Mouse (Mus musculus): Measurements from ENCODE around the gene 1110004F10Rik. TPM values are rescaled to one million over a fixed set of nuclear protein-coding genes. Genes with fewer than 3 reads are reported as not detected.

The 1110004F10Rik gene
- polyA plus RNA-seq, 1 experiment = 69.7 TPM

GRCm38 (mm10) chr7:116115991-116116390, 76.8 kb downstream of the 1110004F10Rik start:
- TF ChIP-seq MAX (IDR thresholded peaks at IDR 0.05; ENCODE audit: low read depth) (no peak), REST (IDR thresholded peaks at IDR 0.05; ENCODE audit: insufficient read depth, insufficient read length) (no peak), SRF (IDR thresholded peaks at IDR 0.05; ENCODE audit: control insufficient read depth, insufficient read length, low read depth) (no peak), USF1 (IDR thresholded peaks at IDR 0.05; ENCODE audit: low read depth) (no peak), TCF12 (IDR thresholded peaks at IDR 0.05; ENCODE audit: insufficient read depth, poor library complexity, severe bottlenecking) (no peak), CEBPB (IDR thresholded peaks at IDR 0.05; ENCODE audit: insufficient read depth, poor library complexity, severe bottlenecking) (no peak), MYOG (IDR thresholded peaks at IDR 0.05; ENCODE audit: control insufficient read depth in 1 of 3, insufficient read depth in 1 of 3, insufficient read length in 2 of 3, low read depth in 2 of 3) (no peak), TCF3 (IDR thresholded peaks at IDR 0.05; ENCODE audit: insufficient read length, low read depth) (no peak), POLR2A (IDR thresholded peaks at IDR 0.05; ENCODE audit: insufficient read length, low read depth) (no peak), MYOD1 (IDR thresholded peaks at IDR 0.05; ENCODE audit: control insufficient read depth in 1 of 3, insufficient read length in 2 of 3, low read depth in 2 of 3) (no peak)
- no peaks in the 10 kb centered on the region for H3K79me2 ChIP-seq (ENCODE audit: control insufficient read depth, insufficient read depth)
- no peak overlapping the region for H3ac ChIP-seq (ENCODE audit: control insufficient read depth, insufficient read length)
- H3K4me3 ChIP-seq = no peak overlapping the region
- no peaks in the 10 kb centered on the region for H3K27me3 ChIP-seq (ENCODE audit: control insufficient read depth, insufficient read depth, insufficient read length)
- H3K36me3 ChIP-seq (ENCODE audit: control insufficient read depth, insufficient read depth) = no peaks in the 10 kb centered on the region
- no peak overlapping the region for H3K4me2 ChIP-seq (ENCODE audit: low read depth)

GRCm38 (mm10) chr7:116119306-116119857, 80.2 kb downstream of the 1110004F10Rik start:
- no peaks in the 10 kb centered on the region for H3K36me3 ChIP-seq (ENCODE audit: control insufficient read depth, insufficient read depth)
- no peak overlapping the region for H3K4me2 ChIP-seq (ENCODE audit: low read depth)
- H3ac ChIP-seq (ENCODE audit: control insufficient read depth, insufficient read length) = no peak overlapping the region
- no peaks in the 10 kb centered on the region for H3K79me2 ChIP-seq (ENCODE audit: control insufficient read depth, insufficient read depth)
- no peak for TF ChIP-seq POLR2A (IDR thresholded peaks at IDR 0.05; ENCODE audit: insufficient read length, low read depth)
- no peak for TF ChIP-seq MAX (IDR thresholded peaks at IDR 0.05; ENCODE audit: low read depth)
- no peak for TF ChIP-seq REST (IDR thresholded peaks at IDR 0.05; ENCODE audit: insufficient read depth, insufficient read length)
- no peak for TF ChIP-seq USF1 (IDR thresholded peaks at IDR 0.05; ENCODE audit: low read depth)
- no peak for TF ChIP-seq TCF12 (IDR thresholded peaks at IDR 0.05; ENCODE audit: insufficient read depth, poor library complexity, severe bottlenecking)
- H3K4me3 ChIP-seq = no peak overlapping the region
- H3K27me3 ChIP-seq (ENCODE audit: control insufficient read depth, insufficient read depth, insufficient read length) = no peaks in the 10 kb centered on the region

GRCm38 (mm10) chr7:116120737-116121136, 81.5 kb downstream of the 1110004F10Rik start:
- no peak overlapping the region for H3K4me3 ChIP-seq
- H3K79me2 ChIP-seq (ENCODE audit: control insufficient read depth, insufficient read depth) = no peaks in the 10 kb centered on the region
- no peak overlapping the region for H3ac ChIP-seq (ENCODE audit: control insufficient read depth, insufficient read length)
- H3K4me2 ChIP-seq (ENCODE audit: low read depth) = no peak overlapping the region
- no peak for TF ChIP-seq CEBPB (IDR thresholded peaks at IDR 0.05; ENCODE audit: insufficient read depth, poor library complexity, severe bottlenecking)
- no peak for TF ChIP-seq MYOG (IDR thresholded peaks at IDR 0.05; ENCODE audit: control insufficient read depth in 1 of 3, insufficient read depth in 1 of 3, insufficient read length in 2 of 3, low read depth in 2 of 3)
- no peak for TF ChIP-seq MYOD1 (IDR thresholded peaks at IDR 0.05; ENCODE audit: control insufficient read depth in 1 of 3, insufficient read length in 2 of 3, low read depth in 2 of 3)
- no peak for TF ChIP-seq TCF3 (IDR thresholded peaks at IDR 0.05; ENCODE audit: insufficient read length, low read depth)
- TF ChIP-seq E2F4 (IDR thresholded peaks at IDR 0.05; ENCODE audit: insufficient read depth) = no peak
- no peak for TF ChIP-seq POLR2AphosphoS2 (IDR thresholded peaks at IDR 0.05; ENCODE audit: insufficient read length, low read depth)
- no peak for TF ChIP-seq POLR2A (IDR thresholded peaks at IDR 0.05; ENCODE audit: insufficient read length, low read depth)
- TF ChIP-seq MAX (IDR thresholded peaks at IDR 0.05; ENCODE audit: low read depth) = no peak
- no peak for TF ChIP-seq USF1 (IDR thresholded peaks at IDR 0.05; ENCODE audit: low read depth)
- no peak for TF ChIP-seq REST (IDR thresholded peaks at IDR 0.05; ENCODE audit: insufficient read depth, insufficient read length)
- H3K36me3 ChIP-seq (ENCODE audit: control insufficient read depth, insufficient read depth) = no peaks in the 10 kb centered on the region
- H3K27me3 ChIP-seq (ENCODE audit: control insufficient read depth, insufficient read depth, insufficient read length) = peaks cover 8% of the 10 kb centered on the region

GRCm38 (mm10) chr7:116121202-116121601, 82.0 kb downstream of the 1110004F10Rik start:
- Histone ChIP-seq H3ac (ENCODE audit: control insufficient read depth, insufficient read length) (no peak overlapping the region), H3K4me3 (no peak overlapping the region), H3K27me3 (ENCODE audit: control insufficient read depth, insufficient read depth, insufficient read length) (peaks cover 10% of the 10 kb centered on the region), H3K4me2 (ENCODE audit: low read depth) (no peak overlapping the region), H3K36me3 (ENCODE audit: control insufficient read depth, insufficient read depth) (no peaks in the 10 kb centered on the region), H3K79me2 (ENCODE audit: control insufficient read depth, insufficient read depth) (no peaks in the 10 kb centered on the region)
- TF ChIP-seq POLR2A (IDR thresholded peaks at IDR 0.05; ENCODE audit: insufficient read length, low read depth) (no peak), E2F4 (IDR thresholded peaks at IDR 0.05; ENCODE audit: insufficient read depth) (no peak), USF1 (IDR thresholded peaks at IDR 0.05; ENCODE audit: low read depth) (no peak), SRF (IDR thresholded peaks at IDR 0.05; ENCODE audit: control insufficient read depth, insufficient read length, low read depth) (no peak), POLR2AphosphoS2 (IDR thresholded peaks at IDR 0.05; ENCODE audit: insufficient read length, low read depth) (no peak), CEBPB (IDR thresholded peaks at IDR 0.05; ENCODE audit: insufficient read depth, poor library complexity, severe bottlenecking) (no peak), REST (IDR thresholded peaks at IDR 0.05; ENCODE audit: insufficient read depth, insufficient read length) (no peak), MYOD1 (IDR thresholded peaks at IDR 0.05; ENCODE audit: control insufficient read depth in 1 of 3, insufficient read length in 2 of 3, low read depth in 2 of 3) (no peak), TCF3 (IDR thresholded peaks at IDR 0.05; ENCODE audit: insufficient read length, low read depth) (no peak), TCF12 (IDR thresholded peaks at IDR 0.05; ENCODE audit: insufficient read depth, poor library complexity, severe bottlenecking) (no peak), MAX (IDR thresholded peaks at IDR 0.05; ENCODE audit: low read depth) (no peak), MYOG (IDR thresholded peaks at IDR 0.05; ENCODE audit: control insufficient read depth in 1 of 3, insufficient read depth in 1 of 3, insufficient read length in 2 of 3, low read depth in 2 of 3) (no peak)
